Mouse (Mus musculus) left cerebral cortex, postnatal 14 days (tissue): ENCODE measurements around the gene Gm4070. TPM values are rescaled to one million over a fixed set of nuclear protein-coding genes. Genes with fewer than 3 reads are reported as not detected.
"Not testable (repeated sequence)": the region's sequence is repeated elsewhere in the genome, so short reads cannot be mapped to it uniquely, and the experiment has no call there.

Experiments used
- DNase-seq, 2 experiments: peaks; one replicate each; pipeline ENCODE4 v3.0.0; 2021 to 2022; ENCODE audit warnings: low spot score in 2 of 2, mixed read lengths in 1 of 2
- intact Hi-C: fragments of 180-260 bp; cut with DNase I; formaldehyde crosslinking; loops from one replicate; pipeline ENCODE4 v1.15.1; 2025
- long read RNA-seq, 2 experiments: library from polyadenylated mRNA; stranded (forward); transcript quantifications; one replicate each; pipeline ENCODE4 v2.0.0; 2021
- total RNA-seq, 2 experiments: library from RNA; stranded (reverse); gene quantifications; 2 replicates each; pipeline ENCODE4 v1.2.3; 2021

The Gm4070 gene
- total RNA-seq = not detected
- long read RNA-seq, experiment 1 = 0 reads
- long read RNA-seq, experiment 2 = 0 reads

DNA sequence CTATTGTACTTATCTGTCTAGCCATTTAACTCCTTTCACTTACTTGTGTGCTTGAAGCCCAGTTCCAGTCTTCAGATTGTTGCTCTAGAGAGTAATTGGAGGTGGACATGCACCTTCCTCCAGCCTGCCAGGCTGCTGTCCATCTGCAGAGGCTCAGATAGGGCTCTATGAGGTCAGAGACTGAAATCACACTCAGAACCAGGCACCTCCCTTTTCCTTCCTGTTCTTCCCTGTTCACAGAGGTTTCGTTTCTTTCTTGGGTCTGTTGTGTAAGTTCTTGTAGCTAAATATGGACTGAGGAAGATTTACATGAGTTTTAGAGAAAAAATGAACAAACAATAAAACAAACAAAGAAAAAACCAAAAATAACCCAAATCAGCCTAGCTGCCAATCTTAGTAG, at the start of gene Gm4070:
Gene Gm4070, minus strand, starts transcription at position 156 of the 400 bp plus-strand sequence.
- DNase-seq, intact Hi-C loops: not testable (repeated sequence)

DNA sequence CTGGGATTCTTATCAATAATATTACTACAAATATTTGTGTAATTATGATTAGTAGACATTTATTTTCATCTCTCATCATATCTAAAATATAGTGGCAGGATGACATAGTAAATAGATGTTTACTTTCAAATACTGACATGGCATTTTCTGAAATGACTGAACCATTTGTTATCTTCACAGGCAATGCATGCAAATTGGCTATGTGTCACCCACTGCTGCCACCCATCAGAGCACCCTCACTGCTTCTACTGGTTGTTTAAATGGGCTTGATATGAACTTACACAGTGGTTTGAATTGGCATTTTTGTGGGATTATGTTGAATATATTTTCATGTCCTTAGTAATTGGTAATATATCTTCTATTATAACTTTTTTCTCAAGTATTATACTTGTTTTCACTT, 773 bp upstream of the Gm4070 start:
- DNase-seq, intact Hi-C loops: not testable (repeated sequence)

DNA sequence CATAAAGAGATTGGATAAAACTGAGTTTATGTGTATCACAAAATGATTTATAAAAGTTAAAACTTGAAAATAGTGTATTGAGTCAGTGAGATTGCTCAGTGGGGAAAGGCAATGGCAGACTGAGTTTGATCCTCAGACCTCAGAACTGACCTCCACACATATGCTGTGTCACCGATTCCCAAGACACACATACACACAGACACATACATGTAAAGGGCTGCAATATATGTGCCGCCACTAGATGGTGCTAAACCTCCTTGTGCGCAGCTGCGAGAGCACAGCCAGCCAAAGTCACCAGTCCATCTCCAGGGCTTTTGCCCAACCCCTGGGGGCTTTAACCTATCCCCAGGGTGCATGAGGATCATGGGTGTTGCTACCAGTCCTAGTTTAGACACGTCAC, 1.4 kb downstream of the Gm4070 start:
- DNase-seq, intact Hi-C loops: not testable (repeated sequence)

DNA sequence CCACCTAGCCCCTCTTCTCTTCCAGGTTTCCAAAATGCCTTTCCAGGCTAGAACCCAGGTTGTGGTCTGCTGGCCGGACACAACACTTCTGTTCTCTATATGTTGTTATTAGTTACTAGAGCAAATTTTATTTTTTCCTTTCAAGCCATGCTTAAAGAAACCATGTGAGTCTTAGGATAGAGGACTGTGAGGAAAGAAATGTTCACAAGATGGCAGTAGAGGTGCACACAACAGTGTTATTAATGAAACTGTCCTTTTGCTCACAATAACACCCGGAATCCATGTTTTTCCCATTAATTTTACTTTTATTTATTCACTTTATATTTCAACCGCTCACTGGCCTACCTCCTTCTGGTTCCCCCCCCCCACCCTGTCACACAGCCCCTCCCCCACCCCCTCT, 8.5 kb downstream of the Gm4070 start:
- DNase-seq, intact Hi-C loops: not testable (repeated sequence)

DNA sequence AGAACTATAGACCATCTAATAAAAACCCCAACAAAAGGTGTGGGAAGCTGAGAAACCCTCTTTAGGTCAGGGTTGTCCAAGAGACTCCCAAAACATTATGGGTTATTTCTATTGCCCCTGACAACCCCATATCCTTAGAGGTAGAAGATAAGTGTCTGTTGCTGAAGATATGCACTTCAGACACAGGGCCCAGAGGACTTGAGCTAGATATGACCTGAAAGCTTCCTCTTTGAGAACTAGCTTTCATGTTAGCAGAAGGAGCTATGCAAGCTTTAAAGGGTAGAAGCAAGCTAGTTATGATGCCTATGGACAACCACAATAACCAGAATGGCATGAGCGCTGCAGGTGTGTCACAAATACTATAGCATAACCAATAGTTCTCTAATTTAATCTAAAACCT, 21.6 kb downstream of the Gm4070 start:
- intact Hi-C loops, DNase-seq: not testable (repeated sequence)

DNA sequence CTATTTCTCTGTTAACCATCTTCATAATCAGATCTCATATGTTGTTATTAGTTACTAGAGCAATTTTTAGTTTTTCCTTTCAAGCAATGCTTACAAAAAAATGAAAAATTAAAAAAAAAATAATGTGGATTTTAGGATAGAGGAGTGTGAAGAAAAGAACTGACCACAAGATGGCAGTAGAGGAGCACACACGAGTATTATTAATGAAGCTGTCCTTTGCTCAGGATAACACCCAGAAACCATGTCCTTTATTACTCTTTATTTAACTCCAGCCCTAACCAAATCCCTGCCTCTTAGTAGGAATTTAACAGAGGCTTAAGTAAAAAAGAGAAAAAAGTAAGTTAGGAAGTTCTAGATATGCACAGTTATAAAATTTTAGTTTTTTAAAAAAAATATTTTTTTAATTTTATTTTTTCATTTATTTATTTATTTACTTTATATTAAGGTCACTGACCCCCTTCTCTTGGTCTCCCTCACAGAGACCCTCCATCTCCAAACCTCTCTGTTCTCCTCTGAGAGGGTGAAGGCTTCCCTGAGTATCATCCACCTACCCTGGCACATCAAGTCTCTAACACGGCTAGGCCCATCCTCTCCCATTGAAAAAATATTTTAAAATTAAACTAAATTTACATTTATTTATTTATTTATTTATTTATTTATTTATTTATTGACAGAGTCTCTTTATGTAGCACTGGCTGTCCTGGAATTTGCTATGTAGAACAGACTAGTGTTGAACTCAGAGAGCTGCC, 70.0 kb downstream of the Gm4070 start:
- DNase-seq, intact Hi-C loops: not testable (repeated sequence)

DNA sequence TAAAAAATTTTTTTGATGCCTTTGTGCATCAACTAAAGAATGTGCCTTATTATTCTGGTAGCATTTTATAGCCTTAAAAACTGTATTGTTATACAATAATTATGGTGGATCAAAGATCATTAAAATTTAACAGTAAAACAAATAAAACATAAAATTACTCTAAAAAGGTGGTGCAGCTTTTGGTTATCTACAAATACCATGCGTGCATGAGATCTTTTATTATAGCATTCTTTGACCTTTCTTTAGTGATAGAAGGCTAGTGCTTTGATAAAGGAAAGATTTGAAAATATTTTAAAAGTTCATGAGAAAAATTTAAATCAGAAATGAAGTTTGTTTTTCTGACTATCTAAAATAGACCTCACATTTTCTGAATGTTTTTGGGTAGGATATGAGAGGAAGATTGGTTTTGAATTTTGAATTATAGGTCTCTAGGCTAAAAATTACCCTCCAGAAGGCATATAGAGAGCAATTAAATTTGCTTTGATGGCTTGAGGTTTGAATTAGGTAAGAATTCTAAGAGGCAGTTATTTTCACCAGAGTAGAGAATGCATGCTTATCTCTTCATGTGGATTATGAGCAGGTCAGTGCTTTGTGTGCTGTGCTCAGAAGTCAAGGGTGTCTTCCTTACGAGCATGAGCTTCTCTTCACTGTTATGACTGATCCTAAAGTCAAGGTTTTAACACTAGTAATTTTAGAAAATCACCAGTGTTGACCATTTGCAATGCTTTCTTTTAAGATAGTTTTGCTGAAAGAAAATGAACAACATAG, 73.9 kb downstream of the Gm4070 start:
- DNase-seq, intact Hi-C loops: not testable (repeated sequence)

DNA sequence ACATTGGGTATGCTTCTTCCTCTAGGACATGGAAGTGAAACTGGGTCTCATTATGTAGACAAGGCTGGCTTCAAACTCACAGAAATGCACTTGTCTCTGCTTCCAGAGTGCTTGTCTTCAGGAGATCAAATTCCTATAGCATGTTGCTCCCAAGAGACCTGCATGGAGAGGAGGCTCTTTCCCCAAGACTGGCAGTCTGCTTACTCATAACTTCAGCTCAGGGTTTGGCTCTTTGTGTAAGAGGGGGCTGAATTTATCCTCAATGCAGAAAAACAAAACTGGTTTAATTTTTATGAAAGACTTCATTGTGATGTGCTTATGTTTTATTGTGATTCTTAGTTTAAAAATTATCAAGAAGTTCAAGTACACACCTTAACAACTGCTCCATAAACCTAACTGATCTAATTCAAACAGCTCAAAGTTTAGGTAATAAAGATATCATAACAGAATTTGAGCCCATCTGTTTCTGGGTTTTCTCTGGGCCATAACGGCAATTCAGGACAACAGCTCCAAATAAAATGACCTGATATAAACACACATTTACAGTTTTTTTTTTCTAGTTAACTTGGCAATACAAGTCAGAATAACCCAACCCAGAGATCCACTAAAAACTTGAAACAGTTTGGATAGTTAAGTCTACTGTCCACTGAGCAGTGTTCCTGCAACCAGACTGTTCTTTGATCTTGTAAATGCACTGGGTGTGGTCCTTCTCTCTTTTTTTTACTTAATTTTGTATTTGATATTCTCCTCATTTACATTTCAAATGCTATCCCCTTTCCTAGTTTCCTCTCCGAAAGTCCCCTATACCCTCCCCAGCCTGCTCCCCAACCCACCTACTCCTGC, 97.8 kb downstream of the Gm4070 start:
- intact Hi-C loops, DNase-seq: not testable (repeated sequence)

Other genes starting within 250 kb of the Gm4070 start
- 10 to 100 TPM; 94.1 to 97.2 TPM for gene Ilk, start 217.4 kb downstream of the Gm4070 start, total RNA-seq
- 10 to 100 TPM; 10.1 to 15.2 TPM for gene Rrp8, start 216.6 kb downstream of the Gm4070 start, total RNA-seq
- 100 to 1,000 TPM; 129 to 151 TPM for gene Taf10, start 209.6 kb downstream of the Gm4070 start, total RNA-seq
- 10 to 100 TPM; 43.8 to 46.5 TPM for gene Tpp1, start 201.7 kb downstream of the Gm4070 start, total RNA-seq
- 10 to 100 TPM; 16.4 to 18.7 TPM for gene Dchs1, start 166.3 kb downstream of the Gm4070 start, total RNA-seq
- 100 to 1,000 TPM; 115 to 117 TPM for gene Mrpl17, start 142.9 kb downstream of the Gm4070 start, total RNA-seq